Mouse (Mus musculus) lung, embryonic 15.5 days (tissue): ENCODE measurements around the gene Tmem158. TPM values are rescaled to one million over a fixed set of nuclear protein-coding genes. Genes with fewer than 3 reads are reported as not detected.

Source experiments
- ATAC-seq: fragments of 200-750 bp; cut with Nextera tagmentation; 2 replicates; pipeline ENCODE4 v1.8.0; 2017; ENCODE audit warnings: moderate number of reproducible peaks, borderline replicate concordance; ENCODE audit not compliant: low FRiP score, low TSS enrichment; ENCODE audit errors: extremely low read depth
- H3K27ac ChIP-seq: fragments of 300-500 bp; sonication (generic); 2 replicates; pipeline ENCODE4 v1.5.1; 2015; ENCODE audit warnings: moderate library complexity, mild to moderate bottlenecking, inconsistent platforms
- H3K27me3 ChIP-seq: fragments of 300-500 bp; sonication (generic); 2 replicates; pipeline ENCODE4 v1.6.1; 2015; ENCODE audit warnings: inconsistent platforms
- H3K36me3 ChIP-seq: fragments of 300-500 bp; sonication (generic); 2 replicates; pipeline ENCODE4 v1.6.1; 2015; ENCODE audit warnings: inconsistent platforms
- H3K4me1 ChIP-seq: fragments of 300-500 bp; sonication (generic); 2 replicates; pipeline ENCODE4 v1.6.1; 2015; ENCODE audit warnings: inconsistent platforms
- H3K4me2 ChIP-seq: fragments of 300-500 bp; sonication (generic); 2 replicates; pipeline ENCODE4 v1.6.1; 2015; ENCODE audit warnings: inconsistent platforms, mild to moderate bottlenecking, moderate library complexity
- H3K4me3 ChIP-seq: fragments of 300-500 bp; sonication (generic); 2 replicates; pipeline ENCODE4 v1.5.1; 2015; ENCODE audit warnings: mild to moderate bottlenecking, inconsistent platforms
- H3K9ac ChIP-seq: fragments of 300-500 bp; sonication (generic); 2 replicates; pipeline ENCODE4 v1.6.1; 2015; ENCODE audit warnings: inconsistent platforms
- H3K9me3 ChIP-seq: fragments of 300-500 bp; sonication (generic); 2 replicates; pipeline ENCODE4 v1.6.1; 2016; ENCODE audit warnings: inconsistent platforms
- WGBS: fragments of 180-500 bp; shearing (Covaris S2); methylation state at CpG from one replicate; pipeline ENCODE4 v1.1.7; 2015; 5-methylcytosine and 5-hydroxymethylcytosine counted together
- polyA plus RNA-seq: library from polyadenylated mRNA; unstranded; fragments of >200 nt; fragmentation: Nextera tagmentation; extraction: Ambion mirVana; gene quantifications from 2 replicates; pipeline ENCODE4 v1.2.1, GENCODE M21; 2015

The Tmem158 gene
- 17.3 and 19.1 TPM in 2 replicates for polyA plus RNA-seq

DNA sequence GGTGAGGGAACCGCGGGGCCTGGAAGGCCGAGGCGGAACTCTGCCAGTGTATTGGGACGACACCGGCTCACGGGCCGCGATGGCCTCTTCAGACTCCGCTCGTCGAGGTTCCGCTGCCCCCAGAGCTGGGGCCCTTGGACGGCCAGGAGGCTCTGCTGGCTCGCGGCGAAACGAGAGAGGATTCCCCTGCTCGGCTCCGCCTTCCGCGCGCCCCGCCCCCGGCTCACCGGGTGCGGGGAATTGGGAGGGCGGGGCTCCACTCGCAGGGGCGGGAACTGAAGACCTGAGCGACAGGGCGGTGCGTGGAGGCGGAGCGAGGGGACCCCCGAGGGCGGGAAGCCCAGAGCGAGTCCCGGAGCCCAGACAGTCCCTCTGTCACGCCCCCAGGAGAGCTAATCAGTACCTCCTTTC is at the start of gene Tmem158:
Tmem158 (minus strand) TSS at position 154 of the 411 bp plus-strand sequence.
- peak; percentile 94 for ATAC-seq
- H3K4me1 ChIP-seq = peaks cover 10% of the 10 kb centered on the region; the same call in 1 of the 2 replicates
- 1% methylated on average over 40 of the region's 40 CpGs for WGBS
- H3K9ac ChIP-seq = peak within 1 kb of the TSS; percentile 68
- H3K27me3 ChIP-seq = peaks cover 16% of the 10 kb centered on the region; the same call in 1 of the 2 replicates
- peak within 1 kb of the TSS; percentile 98 for H3K4me2 ChIP-seq
- H3K4me3 ChIP-seq = peak within 1 kb of the TSS; percentile 81
- H3K9me3 ChIP-seq = no peaks in the 10 kb centered on the region
- H3K36me3 ChIP-seq = no peaks in the 10 kb centered on the region
- peak within 1 kb of the TSS; percentile 71 for H3K27ac ChIP-seq

GRCm38 (mm10) chr9:123309685-123310365 is 49.3 kb upstream of the Tmem158 start:
- Histone ChIP-seq H3K27me3 (no peaks in the 10 kb centered on the region), H3K4me1 (no peaks in the 10 kb centered on the region), H3K36me3 (no peaks in the 10 kb centered on the region), H3K4me2 (no peak overlapping the region), H3K9ac (no peak overlapping the region), H3K4me3 (no peak overlapping the region), H3K9me3 (no peaks in the 10 kb centered on the region), H3K27ac (no peak overlapping the region)
- 17% methylated on average over 2 of the region's 2 CpGs for WGBS
- no peak for ATAC-seq

DNA sequence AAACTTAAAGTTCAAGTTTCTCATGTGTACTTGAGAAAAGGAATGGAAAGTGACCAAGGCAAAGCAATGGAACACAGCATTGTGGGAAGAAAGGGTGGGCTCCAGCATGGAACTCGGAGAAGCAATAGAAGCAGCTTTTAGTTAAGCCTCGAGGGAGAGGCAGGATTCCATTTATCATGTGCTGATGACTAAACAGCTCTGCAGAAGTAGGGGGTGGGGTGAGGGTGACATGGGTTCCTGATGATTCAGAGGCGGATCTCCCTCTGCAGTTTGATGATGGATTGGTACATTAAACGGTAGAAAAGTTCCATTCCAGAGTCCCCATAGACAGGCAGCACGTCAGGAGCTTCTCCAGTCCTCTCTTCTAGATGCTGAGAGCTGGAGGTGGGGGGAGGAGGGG is 48.5 kb upstream of the Tmem158 start:
- no peak overlapping the region for H3K9ac ChIP-seq
- no peak for ATAC-seq
- WGBS = 22% methylated on average over 5 of the region's 5 CpGs
- no peaks in the 10 kb centered on the region for H3K36me3 ChIP-seq
- no peak overlapping the region for H3K4me3 ChIP-seq
- H3K9me3 ChIP-seq = no peaks in the 10 kb centered on the region
- H3K4me2 ChIP-seq = no peak overlapping the region
- no peak overlapping the region for H3K27ac ChIP-seq
- H3K27me3 ChIP-seq = no peaks in the 10 kb centered on the region
- H3K4me1 ChIP-seq = peaks cover 2% of the 10 kb centered on the region; the same call in 1 of the 2 replicates

GRCm38 (mm10) chr9:123304917-123305316 is 44.4 kb upstream of the Tmem158 start:
- Histone ChIP-seq H3K9me3 (no peaks in the 10 kb centered on the region), H3K27me3 (no peaks in the 10 kb centered on the region), H3K9ac (no peak overlapping the region), H3K27ac (no peak overlapping the region), H3K4me1 (peaks cover 7% of the 10 kb centered on the region; the same call in 1 of the 2 replicates), H3K4me2 (no peak overlapping the region), H3K36me3 (no peaks in the 10 kb centered on the region), H3K4me3 (no peak overlapping the region)
- ATAC-seq = no peak
- WGBS = 40% methylated on average over 8 of the region's 8 CpGs

- no peaks in the 10 kb centered on the region for H3K9me3 ChIP-seq
- H3K27me3 ChIP-seq = no peaks in the 10 kb centered on the region
- no peak overlapping the region for H3K27ac ChIP-seq
- no peak overlapping the region for H3K4me2 ChIP-seq
- WGBS = 66% methylated on average over 7 of the region's 7 CpGs
- no peaks in the 10 kb centered on the region for H3K36me3 ChIP-seq
- no peak overlapping the region for H3K4me3 ChIP-seq
- ATAC-seq = no peak
- peaks cover 7% of the 10 kb centered on the region; the same call in 1 of the 2 replicates for H3K4me1 ChIP-seq
- no peak overlapping the region for H3K9ac ChIP-seq
Measured at GRCm38 (mm10) chr9:123303952-123304351, 43.4 kb upstream of the Tmem158 start.

- no peak overlapping the region for H3K27ac ChIP-seq
- H3K9ac ChIP-seq = no peak overlapping the region
- no peak for ATAC-seq
- H3K27me3 ChIP-seq = no peaks in the 10 kb centered on the region
- H3K4me2 ChIP-seq = no peak overlapping the region
- no peak overlapping the region for H3K4me3 ChIP-seq
- H3K9me3 ChIP-seq = no peaks in the 10 kb centered on the region
- H3K36me3 ChIP-seq = no peaks in the 10 kb centered on the region
- peaks cover 7% of the 10 kb centered on the region; the same call in 1 of the 2 replicates for H3K4me1 ChIP-seq
- 81% methylated on average over 2 of the region's 2 CpGs for WGBS
Measured at GRCm38 (mm10) chr9:123302759-123303313, 42.3 kb upstream of the Tmem158 start.

DNA sequence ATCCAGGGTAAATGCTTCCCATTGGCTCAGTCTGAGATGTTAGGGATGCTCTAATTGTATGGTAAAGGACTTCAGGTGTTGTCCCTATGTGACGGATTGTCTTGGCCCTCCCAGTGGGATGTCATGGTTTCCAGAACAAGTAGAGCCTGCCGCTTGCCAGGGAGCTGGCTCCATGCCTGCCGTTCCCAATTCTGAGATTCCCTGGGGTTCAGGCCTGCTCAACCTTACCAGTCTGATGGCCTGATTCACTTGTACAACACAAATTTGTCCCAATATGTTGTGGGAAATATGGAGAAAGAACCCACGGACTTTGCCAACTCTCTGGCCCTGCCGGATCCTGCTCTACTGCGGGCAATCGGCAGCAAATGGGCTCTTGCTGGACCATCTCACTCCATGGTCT is 37.3 kb upstream of the Tmem158 start:
- no peak overlapping the region for H3K27ac ChIP-seq
- no peaks in the 10 kb centered on the region for H3K36me3 ChIP-seq
- H3K4me2 ChIP-seq = no peak overlapping the region
- WGBS = 94% methylated on average over 7 of the region's 7 CpGs
- no peak overlapping the region for H3K4me3 ChIP-seq
- H3K9me3 ChIP-seq = no peaks in the 10 kb centered on the region
- H3K4me1 ChIP-seq = no peaks in the 10 kb centered on the region
- H3K27me3 ChIP-seq = no peaks in the 10 kb centered on the region
- ATAC-seq = no peak
- H3K9ac ChIP-seq = no peak overlapping the region

DNA sequence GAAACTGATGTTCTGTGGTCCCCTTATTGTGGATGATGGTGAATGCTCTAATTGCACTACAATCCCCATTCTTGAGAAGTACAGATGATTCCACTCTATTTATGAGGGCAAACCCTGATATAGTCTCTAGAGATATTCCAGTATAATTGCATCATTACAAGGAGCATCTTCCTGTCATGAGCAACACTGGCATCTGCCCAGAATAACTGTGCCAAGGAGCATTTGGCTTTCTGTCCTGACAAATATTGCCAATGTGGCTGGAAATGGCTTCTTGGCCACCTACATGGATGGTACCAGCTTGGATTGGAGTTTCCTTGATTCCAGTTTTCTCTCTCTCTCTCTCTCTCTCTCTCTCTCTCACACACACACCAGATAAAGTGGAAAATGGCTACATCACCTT is 35.7 kb upstream of the Tmem158 start:
- H3K9ac ChIP-seq = no peak overlapping the region
- no peaks in the 10 kb centered on the region for H3K36me3 ChIP-seq
- ATAC-seq = no peak
- H3K4me3 ChIP-seq = no peak overlapping the region
- no peaks in the 10 kb centered on the region for H3K4me1 ChIP-seq
- H3K27ac ChIP-seq = no peak overlapping the region
- H3K27me3 ChIP-seq = no peaks in the 10 kb centered on the region
- H3K4me2 ChIP-seq = no peak overlapping the region
- H3K9me3 ChIP-seq = no peaks in the 10 kb centered on the region

GRCm38 (mm10) chr9:123294581-123294980 is 34.0 kb upstream of the Tmem158 start:
- Histone ChIP-seq H3K36me3 (no peaks in the 10 kb centered on the region), H3K9ac (no peak overlapping the region), H3K4me3 (no peak overlapping the region), H3K4me1 (no peaks in the 10 kb centered on the region), H3K4me2 (no peak overlapping the region), H3K27me3 (no peaks in the 10 kb centered on the region), H3K9me3 (no peaks in the 10 kb centered on the region), H3K27ac (no peak overlapping the region)
- ATAC-seq = no peak
- WGBS = 71% methylated on average over 5 of the region's 5 CpGs

DNA sequence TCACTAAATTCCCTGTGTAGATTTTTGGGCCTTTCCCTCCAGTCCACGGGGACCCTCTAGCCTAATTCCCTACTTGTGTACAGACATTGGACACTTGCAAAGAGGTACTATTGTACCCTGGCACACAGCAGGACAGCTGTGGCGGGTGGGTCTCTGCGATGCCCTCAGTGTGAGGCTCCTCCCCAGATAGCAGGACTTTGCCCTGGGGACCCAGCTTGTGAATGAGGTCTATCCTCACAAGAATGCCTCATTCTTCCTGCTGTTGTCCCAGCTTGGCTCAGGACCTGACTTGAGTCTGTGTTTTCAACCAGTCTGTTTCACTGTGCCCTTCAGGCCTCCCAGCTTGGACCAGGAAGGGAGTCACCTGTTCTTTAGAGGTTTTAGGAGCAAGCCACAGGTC is 27.8 kb upstream of the Tmem158 start:
- no peak for ATAC-seq
- H3K4me1 ChIP-seq = no peaks in the 10 kb centered on the region
- H3K9me3 ChIP-seq = no peaks in the 10 kb centered on the region
- no peak overlapping the region for H3K4me2 ChIP-seq
- WGBS = 75% methylated on average over 3 of the region's 3 CpGs
- H3K36me3 ChIP-seq = no peaks in the 10 kb centered on the region
- no peak overlapping the region for H3K9ac ChIP-seq
- H3K4me3 ChIP-seq = no peak overlapping the region
- H3K27ac ChIP-seq = no peak overlapping the region
- no peaks in the 10 kb centered on the region for H3K27me3 ChIP-seq

- WGBS = 16% methylated on average over 4 of the region's 4 CpGs
- Histone ChIP-seq H3K27me3 (no peaks in the 10 kb centered on the region), H3K9me3 (no peaks in the 10 kb centered on the region), H3K36me3 (no peaks in the 10 kb centered on the region), H3K9ac (no peak overlapping the region), H3K4me1 (no peaks in the 10 kb centered on the region), H3K4me2 (no peak overlapping the region), H3K4me3 (no peak overlapping the region), H3K27ac (no peak overlapping the region)
- ATAC-seq = no peak
Measured at GRCm38 (mm10) chr9:123285623-123286022, 25.1 kb upstream of the Tmem158 start.

DNA sequence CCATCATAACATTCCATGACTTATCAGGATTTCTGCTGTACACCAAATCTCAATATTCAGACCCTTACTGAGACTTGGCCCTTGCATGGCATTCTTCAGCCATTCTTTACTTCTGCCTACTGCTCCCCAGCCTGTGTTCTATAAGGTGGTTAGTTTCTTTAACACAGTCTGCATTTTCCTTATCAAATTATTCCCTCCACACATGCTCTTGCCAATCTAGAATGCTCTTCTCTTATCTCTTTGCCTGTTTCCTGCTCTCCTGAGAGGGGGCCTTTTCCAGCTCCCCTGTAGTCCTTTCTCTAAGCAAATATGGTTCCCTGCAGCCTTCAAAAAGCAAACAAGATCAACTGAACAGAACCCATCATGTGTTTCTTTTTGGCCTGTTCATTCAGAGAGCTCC is 20.2 kb upstream of the Tmem158 start:
- H3K27ac ChIP-seq = no peak overlapping the region
- no peak overlapping the region for H3K4me2 ChIP-seq
- H3K9me3 ChIP-seq = no peaks in the 10 kb centered on the region
- no peaks in the 10 kb centered on the region for H3K4me1 ChIP-seq
- H3K9ac ChIP-seq = no peak overlapping the region
- H3K4me3 ChIP-seq = no peak overlapping the region
- ATAC-seq = no peak
- no peaks in the 10 kb centered on the region for H3K27me3 ChIP-seq
- no peaks in the 10 kb centered on the region for H3K36me3 ChIP-seq
